Mouse (Mus musculus): ENCODE data around the gene Syvn1. TPM values are rescaled to one million over a fixed set of nuclear protein-coding genes. Genes with fewer than 3 reads are reported as not detected.

The Syvn1 gene
- total and polyA plus RNA-seq, 3 experiments = 16.5 to 106 (median 26.8) TPM

GRCm38 (mm10) chr19:6009137-6009536 lies 37.2 kb upstream of the Syvn1 start:
- Histone ChIP-seq H3K4me3 (replicated peaks in 1 of 3; ENCODE audit: low read depth in 2 of 3, low read length in 2 of 3, poor library complexity in 1 of 3) (no peak overlapping the region), H3K4me1 (ENCODE audit: control insufficient read depth in 1 of 2, insufficient read depth in 2 of 2) (peaks cover 2 to 7% of the 10 kb centered on the region in 2 experiments; a peak in 2 of 4 replicates), H3K27ac (ENCODE audit: insufficient read depth, low read depth) (no peak overlapping the region), H3K27me3 (replicated peaks) (no peaks in the 10 kb centered on the region), H3K36me3 (replicated peaks in 1 of 2; ENCODE audit: control insufficient read depth in 1 of 2, insufficient read depth in 1 of 2, low read length in 1 of 2) (peaks cover 39 to 75% of the 10 kb centered on the region in 2 experiments), H3K9ac (ENCODE audit: insufficient read depth, low read depth) (no peak overlapping the region), H3K79me2 (replicated peaks; ENCODE audit: control insufficient read depth, extremely low read depth, insufficient read depth, poor library complexity, severe bottlenecking) (no peaks in the 10 kb centered on the region), H3K9me3 (replicated peaks; ENCODE audit: low read length) (no peaks in the 10 kb centered on the region), H3K4me2 (ENCODE audit: insufficient read depth, low read depth, poor library complexity, severe bottlenecking) (no peak overlapping the region)
- dilution Hi-C loops (cut with MboI; ENCODE audit: extremely low pct_ligation_motif_present, extremely low pct_unique_long_range_greater_than_20kb, low sequenced_read_pairs) = no loop called here
- no peak for TF ChIP-seq MAFK (IDR thresholded peaks at IDR 0.05; ENCODE audit: insufficient replicate concordance, low read length)
- TF ChIP-seq JUND (conservative IDR thresholded peaks at IDR 0.05; ENCODE audit: low read depth, low read length) = no peak
- TF ChIP-seq POLR2A (IDR thresholded peaks at IDR 0.05; ENCODE audit: low read depth, low read length) = no peak
- no peak for TF ChIP-seq ETS1 (conservative IDR thresholded peaks at IDR 0.05; ENCODE audit: low read depth, low read length)
- no peak for DNase-seq (ENCODE audit: extremely low read depth)
- in situ Hi-C loops (cut with MboI; ENCODE audit: low pct_ligation_motif_present, low pct_unique_long_range_greater_than_20kb, low sequenced_read_pairs) = no loop called here

DNA sequence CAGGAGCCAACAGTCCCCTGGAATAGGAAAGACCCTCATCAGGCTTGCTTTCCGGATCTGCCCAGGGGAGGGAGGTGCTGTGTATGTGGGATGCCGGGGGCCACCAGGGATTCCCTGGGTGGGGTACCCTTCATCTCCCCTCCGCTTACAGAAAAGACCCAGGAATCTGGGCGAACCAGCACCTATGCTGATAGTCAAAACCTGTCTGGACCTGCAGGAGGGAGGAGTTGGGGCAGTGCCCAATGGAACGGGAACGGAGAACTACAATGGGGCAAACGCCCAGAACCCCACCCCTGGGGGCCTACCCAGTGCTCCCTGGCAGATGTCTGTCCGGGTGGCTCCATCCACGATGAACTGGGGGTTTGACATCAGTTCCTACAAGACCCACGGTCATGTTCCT lies 32.7 kb upstream of the Syvn1 start:
- Histone ChIP-seq H3K4me3 (replicated peaks in 1 of 3; ENCODE audit: low read depth in 2 of 3, low read length in 2 of 3, poor library complexity in 1 of 3) (no peak overlapping the region), H3K9me3 (replicated peaks; ENCODE audit: low read length) (no peaks in the 10 kb centered on the region), H3K79me2 (replicated peaks; ENCODE audit: control insufficient read depth, extremely low read depth, insufficient read depth, poor library complexity, severe bottlenecking) (no peaks in the 10 kb centered on the region), H3K9ac (ENCODE audit: insufficient read depth, low read depth) (no peak overlapping the region), H3K27ac (ENCODE audit: insufficient read depth, low read depth) (no peak overlapping the region), H3K4me2 (ENCODE audit: insufficient read depth, low read depth, poor library complexity, severe bottlenecking) (no peak overlapping the region), H3K4me1 (ENCODE audit: control insufficient read depth in 1 of 2, insufficient read depth in 2 of 2) (peaks cover 11 to 31% of the 10 kb centered on the region in 2 experiments), H3K27me3 (replicated peaks) (no peaks in the 10 kb centered on the region), H3K36me3 (replicated peaks in 1 of 2; ENCODE audit: control insufficient read depth in 1 of 2, insufficient read depth in 1 of 2, low read length in 1 of 2) (peaks cover 14 to 44% of the 10 kb centered on the region in 2 experiments)
- no peak for TF ChIP-seq RAD21 (IDR thresholded peaks at IDR 0.05; ENCODE audit: low read depth, low read length)
- no peak for TF ChIP-seq UBTF (IDR thresholded peaks at IDR 0.05; ENCODE audit: low read depth, low read length)
- TF ChIP-seq BHLHE40 (IDR thresholded peaks at IDR 0.05; ENCODE audit: low read depth, low read length) = no peak
- no peak for TF ChIP-seq ZKSCAN1 (IDR thresholded peaks at IDR 0.05; ENCODE audit: borderline replicate concordance, low read depth, low read length)
- no peak for TF ChIP-seq TCF12 (IDR thresholded peaks at IDR 0.05; ENCODE audit: low read depth, low read length)
- TF ChIP-seq GABPA (IDR thresholded peaks at IDR 0.05; ENCODE audit: insufficient replicate concordance, low read depth, low read length) = no peak
- TF ChIP-seq E2F4 (IDR thresholded peaks at IDR 0.05; ENCODE audit: insufficient replicate concordance, low read depth, low read length) = no peak
- no peak for TF ChIP-seq TBP (conservative IDR thresholded peaks at IDR 0.05; ENCODE audit: low read depth, low read length)
- no peak for TF ChIP-seq MAZ (IDR thresholded peaks at IDR 0.05; ENCODE audit: low read depth, low read length)
- TF ChIP-seq JUN (IDR thresholded peaks at IDR 0.05; ENCODE audit: insufficient read depth, low read depth, low read length) = no peak
- dilution Hi-C loops (cut with MboI; ENCODE audit: extremely low pct_ligation_motif_present, extremely low pct_unique_long_range_greater_than_20kb, low sequenced_read_pairs) = no loop called here
- no peak for DNase-seq (ENCODE audit: extremely low read depth)
- in situ Hi-C loops (cut with MboI; ENCODE audit: low pct_ligation_motif_present, low pct_unique_long_range_greater_than_20kb, low sequenced_read_pairs) = no loop called here
